Mouse (Mus musculus) heart, postnatal 0 days (tissue): Measurements from ENCODE around the gene Pxk.

ENCODE experiments used
- CTCF ChIP-seq: IDR thresholded peaks from 2 replicates; pipeline ENCODE4 v1.5.1; 2016; ENCODE audit warnings: antibody characterized with exemption, control low read depth, low read depth
- EP300 ChIP-seq: IDR thresholded peaks from 2 replicates; pipeline ENCODE4 v1.6.1; 2016; ENCODE audit warnings: antibody characterized with exemption, low read depth

DNA sequence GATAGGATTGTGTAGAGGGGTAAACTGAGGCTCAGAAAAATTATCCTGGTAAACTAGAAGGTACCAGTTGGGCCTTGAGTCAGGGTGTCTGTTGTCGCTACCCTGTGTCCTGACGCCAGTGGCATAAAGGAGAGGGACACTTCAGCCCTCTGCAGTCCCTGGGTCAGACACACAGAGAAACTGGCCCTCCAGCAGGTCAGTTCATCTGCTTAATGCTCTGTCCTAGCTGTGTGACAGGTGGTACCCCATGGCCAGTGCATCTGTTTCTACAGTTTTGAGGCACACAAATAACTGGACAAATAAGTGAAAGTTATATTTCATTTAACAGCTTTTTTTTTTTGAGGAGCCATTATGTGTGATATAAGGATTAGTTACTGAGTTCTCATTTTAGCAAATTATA is 15.6 kb downstream of the Pxk start:
- TF ChIP-seq CTCF (no peak), EP300 (no peak)
